Mouse (Mus musculus) kidney, postnatal 36 days (tissue): ENCODE results near the gene Kif11.
A peak's percentile ranks its signal among the peaks of the same experiment; 100 is the strongest.

Source experiments
- DNase-seq, 2 experiments: peaks; one replicate each; pipeline ENCODE4 v3.0.0; 2021 to 2022; ENCODE audit warnings: mixed read lengths in 2 of 2

The Kif11 gene

DNA sequence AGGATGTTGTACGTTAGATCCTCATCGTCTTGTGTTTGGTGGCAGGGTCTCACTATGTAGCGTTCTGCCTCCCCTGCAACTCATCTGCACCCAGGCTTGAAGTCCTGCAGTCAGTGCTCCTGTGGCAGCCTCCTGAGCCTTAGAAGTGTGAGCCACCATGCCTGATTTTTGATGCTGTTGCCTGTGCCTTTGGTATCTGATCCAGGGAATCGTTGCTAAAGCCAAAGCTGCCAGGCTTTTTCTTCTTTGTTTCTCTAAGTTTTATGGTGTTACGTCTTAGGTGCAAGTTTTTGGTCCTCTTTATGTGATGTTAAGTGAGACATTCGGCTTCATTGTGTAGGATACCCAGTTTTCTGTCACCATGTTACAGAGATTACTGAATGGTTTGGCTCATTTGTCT is 2.6 kb downstream of the Kif11 start:
- DNase-seq: no peak

- DNase-seq: no peak
These were observed 9.9 kb downstream of the Kif11 start for GRCm38 (mm10) chr19:37386126-37386525.

DNA sequence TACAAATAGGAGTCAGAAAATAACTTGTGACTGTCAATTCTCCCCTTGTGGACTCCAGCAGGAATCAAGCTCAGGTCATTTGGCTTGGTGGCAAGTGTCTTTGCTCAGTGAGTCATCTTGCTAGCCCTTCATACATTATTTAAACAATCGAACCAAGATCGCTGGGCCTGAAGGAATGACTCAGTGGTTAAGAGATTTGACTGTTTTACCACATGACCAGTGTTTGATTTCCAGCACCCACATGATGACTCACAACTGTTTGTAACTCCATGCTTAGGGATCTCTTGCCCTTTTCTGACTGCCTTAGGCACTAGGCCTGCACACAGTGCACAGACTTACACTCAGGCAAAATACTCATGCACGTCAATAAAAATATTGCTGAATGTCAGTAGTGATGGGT is 15.7 kb downstream of the Kif11 start:
- no peak for DNase-seq

- no peak for DNase-seq
These were observed 20.1 kb downstream of the Kif11 start for GRCm38 (mm10) chr19:37396279-37396678.

- DNase-seq: no peak
These were observed 24.7 kb downstream of the Kif11 start for GRCm38 (mm10) chr19:37400936-37401335.

DNA sequence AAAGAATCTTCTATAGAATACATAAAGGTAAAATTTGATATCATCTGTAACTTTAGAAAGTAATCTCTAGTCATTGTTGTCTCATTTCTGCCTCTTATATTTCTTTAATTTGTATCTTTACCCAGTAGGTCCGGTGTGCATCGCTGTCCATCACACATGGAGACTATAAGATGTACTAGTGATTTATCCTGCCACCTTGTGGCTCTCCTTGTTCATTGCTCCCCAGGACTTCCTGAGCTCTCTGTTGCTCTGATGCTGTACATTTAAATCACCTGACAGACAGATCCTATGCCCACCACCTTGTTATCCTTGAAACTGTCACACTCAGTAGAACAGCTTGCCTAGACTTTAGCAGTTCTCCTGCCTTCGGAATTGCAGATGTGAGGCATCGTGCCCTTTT is 42.1 kb downstream of the Kif11 start:
- DNase-seq: peak; percentile 44 to 69

DNA sequence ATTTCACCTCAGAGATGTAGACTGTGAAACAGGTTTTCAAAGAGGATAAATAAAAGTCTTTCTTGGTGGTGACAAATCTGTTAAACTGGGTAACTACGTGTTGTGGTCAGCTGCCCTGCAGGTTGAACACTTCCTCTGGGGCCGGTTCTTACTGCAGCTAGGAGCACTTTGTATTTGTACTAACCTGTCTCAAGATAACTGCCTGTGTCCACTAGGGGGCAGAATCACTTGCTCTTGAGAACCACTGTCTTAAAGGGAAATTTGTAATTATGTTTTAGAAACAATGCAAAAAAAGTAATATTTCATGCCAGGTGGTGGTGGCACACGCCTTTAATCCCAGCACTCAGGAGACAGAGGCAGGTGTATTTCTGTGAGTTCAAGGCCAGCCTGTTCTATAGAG is 43.4 kb downstream of the Kif11 start:
- DNase-seq: peak; percentile 70 to 77

DNA sequence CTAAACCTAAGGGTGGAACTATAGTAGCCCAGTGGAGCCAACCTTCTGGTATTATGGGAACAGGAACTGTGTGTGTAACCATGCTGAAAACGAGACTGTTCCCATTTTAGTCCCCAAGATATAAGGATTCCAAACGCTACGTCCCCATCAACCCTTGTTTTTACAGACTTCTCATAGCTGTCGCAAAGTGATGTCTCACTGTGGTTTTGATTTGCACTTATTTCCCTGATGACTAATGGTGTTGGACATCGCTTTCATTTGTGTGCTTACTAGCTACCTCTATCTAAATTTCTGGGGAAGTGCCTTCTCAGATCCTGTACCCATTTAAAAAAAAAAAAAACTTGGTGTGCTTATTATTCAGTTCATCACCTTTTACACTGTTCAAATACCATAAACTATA is 52.4 kb downstream of the Kif11 start:
- no peak for DNase-seq

DNA sequence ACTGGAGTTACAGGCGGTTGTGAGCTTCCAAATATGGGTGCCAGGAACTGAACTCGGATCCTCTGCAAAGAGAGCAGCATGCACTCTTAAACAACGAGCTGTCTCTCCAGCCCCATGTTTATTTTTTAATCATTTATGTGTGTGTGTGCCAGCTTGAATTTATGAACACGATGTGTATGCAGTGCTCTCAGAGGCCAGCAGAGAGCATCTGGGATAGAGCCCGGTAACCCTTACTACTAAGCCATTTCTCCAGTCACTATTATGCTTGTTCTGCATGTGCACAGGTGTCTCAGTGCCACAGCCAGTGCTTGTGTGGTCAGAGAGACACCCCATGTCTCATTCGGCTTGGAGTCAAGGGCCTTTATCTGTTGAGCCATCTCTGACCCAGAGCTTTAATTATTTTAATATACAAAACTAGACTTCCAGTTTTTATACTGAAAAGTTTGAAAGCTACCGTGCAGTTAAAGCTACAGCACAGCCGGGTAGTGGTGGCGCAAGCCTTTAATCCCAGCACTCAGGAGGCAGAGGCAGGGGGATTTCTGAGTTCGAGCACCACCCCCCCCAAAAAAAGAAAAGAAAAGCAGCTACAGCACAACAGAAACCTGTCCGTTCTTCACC is 55.0 kb downstream of the Kif11 start:
- DNase-seq: no peak

DNA sequence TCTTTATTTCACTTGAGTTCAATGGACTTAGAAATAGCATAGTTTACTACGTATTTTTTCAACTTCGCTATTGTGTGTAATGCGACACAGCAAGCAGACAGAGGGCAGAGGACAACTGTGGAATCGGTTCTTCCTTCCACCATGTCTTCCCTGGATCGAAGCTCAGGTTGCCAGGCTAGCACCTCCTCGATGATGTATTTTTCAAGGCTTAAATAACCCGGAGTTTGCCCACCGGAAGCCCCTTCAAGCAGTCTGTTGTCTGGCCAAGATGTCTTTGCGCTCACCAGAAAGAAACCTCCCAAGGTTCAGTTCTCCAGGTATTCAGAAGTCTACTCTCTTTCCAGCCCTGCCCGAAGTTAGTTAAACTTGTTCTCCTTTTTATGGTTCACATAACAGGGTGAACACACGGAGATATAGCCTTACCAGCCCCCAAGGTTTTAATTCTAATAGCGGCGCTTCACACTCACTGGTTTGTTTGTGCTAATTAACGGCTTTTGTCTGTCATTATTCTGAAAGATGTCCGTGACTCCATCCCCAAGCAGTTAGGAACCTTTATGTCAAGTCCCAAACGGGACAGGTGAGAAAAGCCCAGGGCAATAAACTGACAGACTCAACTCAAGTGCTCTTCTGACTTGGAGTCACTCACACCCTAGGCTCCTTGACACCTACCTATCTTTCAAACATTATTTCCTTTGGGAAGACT is 56.8 kb downstream of the Kif11 start:
- DNase-seq: peak in 1 of 2 experiments; percentile 1

- peak; percentile 13 to 38 for DNase-seq
These were observed 57.7 kb downstream of the Kif11 start for GRCm38 (mm10) chr19:37433895-37434262.

- DNase-seq: peak; percentile 76 to 87
These were observed 58.2 kb downstream of the Kif11 start, which contains the start of gene Hhex for GRCm38 (mm10) chr19:37434263-37434951. TSS of gene Hhex (plus strand) at chr19:37434810.

- peak; percentile 70 to 71 for DNase-seq
These were observed 59.0 kb downstream of the Kif11 start for GRCm38 (mm10) chr19:37435041-37435852.

DNA sequence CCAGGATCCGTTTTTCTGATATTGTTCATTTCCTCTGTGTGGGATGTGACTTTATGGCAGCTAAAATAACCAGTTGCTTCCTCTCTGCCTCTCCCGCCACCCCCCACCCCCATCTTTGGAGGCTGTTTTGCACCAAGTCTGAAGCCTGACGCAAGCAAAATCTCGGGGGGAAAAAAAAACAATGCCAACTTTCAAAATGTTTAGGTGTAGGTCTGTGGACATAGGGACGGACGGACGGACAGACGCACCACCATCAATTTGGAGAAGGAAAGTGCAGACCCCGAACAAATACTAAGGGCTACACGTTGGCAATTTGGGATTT is 59.6 kb downstream of the Kif11 start:
- DNase-seq: peak in 1 of 2 experiments; percentile 38

DNA sequence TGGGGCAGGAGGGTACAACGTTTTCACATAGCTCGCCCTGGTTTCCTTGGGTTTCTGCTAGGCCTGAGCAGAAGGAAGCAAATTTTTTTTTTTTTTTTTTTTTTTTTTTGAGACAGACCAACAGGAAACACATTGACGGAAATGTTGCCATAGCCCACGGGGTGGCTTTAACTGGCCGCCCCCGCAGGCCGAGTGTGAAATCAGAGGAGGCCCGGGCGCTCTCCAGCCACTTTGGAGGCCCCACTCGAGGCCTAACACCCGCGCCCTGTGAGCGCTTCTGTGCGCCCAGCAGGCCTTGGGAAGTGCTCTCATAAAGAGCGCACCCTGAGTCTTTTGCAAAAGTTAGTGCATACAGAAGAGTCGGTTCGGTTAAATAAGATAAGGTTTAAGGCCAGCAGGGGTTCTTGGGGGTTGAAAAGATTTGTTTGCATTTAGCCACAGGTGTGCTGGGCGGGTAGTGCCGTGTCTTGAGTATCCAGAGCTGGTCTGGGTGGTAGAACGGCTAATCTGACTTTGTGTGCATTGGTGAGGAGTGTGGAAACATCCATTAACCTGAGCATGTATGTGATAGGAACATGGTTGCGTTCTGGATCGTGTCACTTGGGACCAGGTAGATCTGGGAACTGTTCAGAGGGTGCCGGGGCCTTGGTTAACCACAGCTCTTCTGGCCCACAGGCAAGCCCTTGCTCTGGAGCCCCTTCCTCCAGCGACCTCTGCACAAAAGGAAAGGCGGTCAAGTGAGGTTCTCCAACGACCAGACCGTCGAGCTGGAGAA is 60.5 kb downstream of the Kif11 start:
- peak; percentile 29 to 55 for DNase-seq

DNA sequence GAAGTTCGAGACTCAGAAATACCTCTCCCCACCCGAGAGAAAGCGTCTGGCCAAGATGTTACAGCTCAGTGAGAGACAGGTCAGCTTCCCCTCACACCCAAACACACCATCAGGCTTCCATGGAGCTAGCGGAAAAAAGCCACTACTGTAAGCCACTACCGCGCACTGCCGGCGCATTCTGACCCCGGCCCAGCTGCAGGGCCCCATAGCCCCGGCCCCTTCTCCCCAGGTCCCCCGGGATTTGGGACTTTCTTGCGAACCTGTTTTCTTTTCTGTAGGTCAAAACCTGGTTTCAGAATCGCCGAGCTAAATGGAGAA is 61.0 kb downstream of the Kif11 start:
- no peak for DNase-seq

GRCm38 (mm10) chr19:37440181-37440580 is 64.0 kb downstream of the Kif11 start:
- no peak for DNase-seq

DNA sequence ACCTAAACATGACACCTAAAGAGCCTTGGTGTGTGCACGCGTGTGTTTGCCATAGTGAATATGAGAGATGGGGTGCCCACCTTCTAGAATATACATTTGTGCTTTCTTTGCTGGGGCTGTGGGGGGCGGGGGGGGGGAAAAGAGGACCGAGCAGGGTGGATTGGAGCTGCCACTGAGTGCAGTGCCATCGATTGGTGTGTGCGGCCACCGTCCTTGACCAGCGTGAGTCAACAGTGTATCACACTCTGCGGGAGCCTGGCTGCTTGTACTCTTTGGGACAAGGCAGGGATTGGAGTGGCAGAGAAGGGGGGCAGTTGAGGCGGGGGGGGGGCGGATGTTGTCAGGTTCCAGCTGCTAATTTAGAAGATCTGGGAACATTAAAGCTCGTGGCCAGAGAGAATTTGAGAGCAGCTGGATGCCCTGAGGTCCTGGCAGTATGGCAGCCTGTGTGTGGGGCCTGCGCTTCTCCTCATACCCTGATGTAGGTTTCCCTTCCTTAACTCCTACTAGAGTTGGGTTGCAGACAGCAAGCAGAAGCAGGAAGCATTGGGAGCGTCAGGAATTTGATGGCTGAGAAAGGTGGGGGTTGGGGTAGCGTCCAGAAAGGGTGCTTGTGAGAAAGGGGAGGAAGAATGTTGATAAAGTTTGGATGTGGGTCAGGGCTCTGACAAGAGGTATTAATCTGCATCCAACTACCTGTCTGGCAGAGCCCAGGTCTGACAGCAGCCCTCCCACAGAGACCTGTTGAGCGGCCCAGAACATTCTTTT is 64.7 kb downstream of the Kif11 start:
- DNase-seq: no peak

- DNase-seq: no peak
These were observed 66.5 kb downstream of the Kif11 start for GRCm38 (mm10) chr19:37442524-37443286.

- no peak for DNase-seq
These were observed 67.5 kb downstream of the Kif11 start for GRCm38 (mm10) chr19:37443631-37444140.

DNA sequence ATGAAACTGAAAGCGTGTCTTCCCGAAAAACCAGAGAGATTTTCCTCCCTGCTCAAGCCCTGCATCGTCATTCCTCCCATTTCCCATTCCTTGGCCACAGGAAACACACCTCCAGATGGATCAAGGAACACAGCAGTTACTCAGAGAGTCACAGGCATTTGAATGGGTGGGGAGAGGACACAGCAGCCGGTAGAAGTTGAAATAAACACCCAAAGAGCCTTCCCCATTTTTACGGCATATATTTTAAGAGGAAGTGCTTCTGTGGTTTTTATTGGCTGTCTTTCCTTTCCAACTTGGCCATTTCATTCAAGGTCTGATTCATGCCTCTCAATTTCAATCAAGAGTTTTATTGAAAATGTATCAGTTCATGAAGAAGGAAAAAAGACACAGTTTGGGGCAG is 72.0 kb downstream of the Kif11 start:
- DNase-seq: no peak
